Mouse (Mus musculus) midbrain, embryonic 14.5 days (tissue): ENCODE measurements around the gene Pold2. TPM values are rescaled to one million over a fixed set of nuclear protein-coding genes. Genes with fewer than 3 reads are reported as not detected.
A peak's percentile ranks its signal among the peaks of the same experiment; 100 is the strongest.

Experiments
- ATAC-seq: fragments of 200-750 bp; cut with Nextera tagmentation; 2 replicates; pipeline ENCODE4 v1.8.0; 2017; ENCODE audit warnings: moderate number of reproducible peaks, moderate library complexity; ENCODE audit not compliant: low FRiP score, low TSS enrichment
- DNase-seq: peaks from one replicate; pipeline ENCODE4 v3.0.0-alpha.2; 2015
- H3K27ac ChIP-seq: fragments of 300-500 bp; sonication (generic); replicated peaks from 2 replicates; pipeline ENCODE4 v1.5.1; 2014; ENCODE audit warnings: mild to moderate bottlenecking, low read depth, low read length, moderate library complexity
- H3K27me3 ChIP-seq: fragments of 300-500 bp; sonication (generic); 2 replicates; pipeline ENCODE4 v1.6.1; 2014; ENCODE audit warnings: low read length, control low read depth, mixed read lengths; ENCODE audit not compliant: control insufficient read depth, insufficient read depth
- H3K36me3 ChIP-seq: fragments of 300-500 bp; sonication (generic); 2 replicates; pipeline ENCODE4 v1.6.1; 2014; ENCODE audit warnings: low read length, control low read depth; ENCODE audit not compliant: control insufficient read depth, insufficient read depth
- H3K4me1 ChIP-seq: fragments of 300-500 bp; sonication (generic); 2 replicates; pipeline ENCODE4 v1.6.1; 2014; ENCODE audit warnings: mild to moderate bottlenecking, antibody characterized with exemption, low read length, control low read depth; ENCODE audit not compliant: control insufficient read depth, insufficient read depth
- H3K4me2 ChIP-seq: fragments of 300-500 bp; sonication (generic); 2 replicates; pipeline ENCODE4 v1.6.1; 2014; ENCODE audit warnings: mild to moderate bottlenecking, low read length, moderate library complexity
- H3K4me3 ChIP-seq: fragments of 300-500 bp; sonication (generic); replicated peaks from 2 replicates; pipeline ENCODE4 v1.5.1; 2014; ENCODE audit warnings: low read depth, low read length
- H3K9ac ChIP-seq: fragments of 300-500 bp; sonication (generic); replicated peaks from 2 replicates; pipeline ENCODE4 v1.6.1; 2014; ENCODE audit warnings: mild to moderate bottlenecking, low read length, moderate library complexity
- H3K9me3 ChIP-seq: fragments of 300-500 bp; sonication (generic); 2 replicates; pipeline ENCODE4 v1.6.1; 2016; ENCODE audit warnings: low read length, control low read depth, mixed read lengths; ENCODE audit not compliant: control insufficient read depth
- WGBS: fragments of 180-500 bp; shearing (Covaris S2); extraction: QIAGEN DNeasy Blood & Tissue Kit; methylation state at CpG from one replicate; pipeline ENCODE4 v1.1.7; 2014; 5-methylcytosine and 5-hydroxymethylcytosine counted together
- polyA plus RNA-seq: library from polyadenylated mRNA; unstranded; fragments of >200 nt; fragmentation: Nextera tagmentation; extraction: Ambion mirVana; gene quantifications from 2 replicates; pipeline ENCODE4 v1.2.1, GENCODE M21; 2014

The Pold2 gene
- polyA plus RNA-seq, 1 experiment from 2014 or later = 46.6 TPM

DNA sequence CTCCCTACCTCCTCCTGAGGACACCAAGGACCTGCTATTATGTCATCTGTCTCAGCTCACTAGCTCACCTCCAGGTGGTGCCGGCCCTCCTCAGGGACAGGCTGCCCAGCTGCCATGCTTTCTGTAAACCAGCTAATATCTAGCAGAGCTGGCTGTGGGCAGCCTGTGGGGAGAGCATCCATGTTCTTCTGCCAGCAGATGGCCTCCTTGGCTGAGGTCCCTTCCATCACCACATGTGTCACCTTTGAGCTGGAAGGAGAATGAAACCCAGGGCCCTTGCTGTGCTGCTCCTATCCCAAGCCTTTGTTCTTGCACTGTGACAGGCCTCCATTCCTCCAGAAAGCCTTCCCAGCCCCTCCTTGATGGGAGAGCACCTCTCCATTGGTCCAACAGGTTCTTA, 42.0 kb downstream of the Pold2 start:
- no peaks in the 10 kb centered on the region for H3K27me3 ChIP-seq
- H3K9me3 ChIP-seq = no peaks in the 10 kb centered on the region
- no peak overlapping the region for H3K27ac ChIP-seq
- 50% methylated on average over 1 of the region's 1 CpGs for WGBS
- H3K4me2 ChIP-seq = no peak overlapping the region
- no peak overlapping the region for H3K4me3 ChIP-seq
- no peak overlapping the region for H3K9ac ChIP-seq
- H3K4me1 ChIP-seq = peaks cover 8% of the 10 kb centered on the region; the same call in 1 of the 2 replicates
- ATAC-seq (0 out of 2 replicates have a peak, but pooled peaks have one; percentile 8), DNase-seq (peak; percentile 44)
- peaks cover 12% of the 10 kb centered on the region for H3K36me3 ChIP-seq

- H3K27me3 ChIP-seq = no peaks in the 10 kb centered on the region
- peaks cover 8% of the 10 kb centered on the region; the same call in 1 of the 2 replicates for H3K4me1 ChIP-seq
- DNase-seq (no peak), ATAC-seq (no peak)
- H3K4me2 ChIP-seq = no peak overlapping the region
- 96% methylated on average over 7 of the region's 7 CpGs for WGBS
- H3K27ac ChIP-seq = no peak overlapping the region
- no peaks in the 10 kb centered on the region for H3K9me3 ChIP-seq
- peaks cover 17% of the 10 kb centered on the region for H3K36me3 ChIP-seq
- H3K4me3 ChIP-seq = no peak overlapping the region
- no peak overlapping the region for H3K9ac ChIP-seq
Observed at GRCm38 (mm10) chr11:5835057-5835456, 43.0 kb downstream of the Pold2 start.

- 91% methylated on average over 9 of the region's 9 CpGs for WGBS
- DNase-seq (no peak), ATAC-seq (no peak)
- H3K27me3 ChIP-seq = no peaks in the 10 kb centered on the region
- no peak overlapping the region for H3K4me2 ChIP-seq
- no peaks in the 10 kb centered on the region for H3K9me3 ChIP-seq
- peaks cover 8% of the 10 kb centered on the region; the same call in 1 of the 2 replicates for H3K4me1 ChIP-seq
- H3K9ac ChIP-seq = no peak overlapping the region
- peaks cover 19% of the 10 kb centered on the region for H3K36me3 ChIP-seq
- H3K4me3 ChIP-seq = no peak overlapping the region
- no peak overlapping the region for H3K27ac ChIP-seq
Observed at GRCm38 (mm10) chr11:5834506-5834905, 43.6 kb downstream of the Pold2 start.

GRCm38 (mm10) chr11:5829327-5829726, 48.8 kb downstream of the Pold2 start:
- H3K36me3 ChIP-seq = peaks cover 30% of the 10 kb centered on the region

DNA sequence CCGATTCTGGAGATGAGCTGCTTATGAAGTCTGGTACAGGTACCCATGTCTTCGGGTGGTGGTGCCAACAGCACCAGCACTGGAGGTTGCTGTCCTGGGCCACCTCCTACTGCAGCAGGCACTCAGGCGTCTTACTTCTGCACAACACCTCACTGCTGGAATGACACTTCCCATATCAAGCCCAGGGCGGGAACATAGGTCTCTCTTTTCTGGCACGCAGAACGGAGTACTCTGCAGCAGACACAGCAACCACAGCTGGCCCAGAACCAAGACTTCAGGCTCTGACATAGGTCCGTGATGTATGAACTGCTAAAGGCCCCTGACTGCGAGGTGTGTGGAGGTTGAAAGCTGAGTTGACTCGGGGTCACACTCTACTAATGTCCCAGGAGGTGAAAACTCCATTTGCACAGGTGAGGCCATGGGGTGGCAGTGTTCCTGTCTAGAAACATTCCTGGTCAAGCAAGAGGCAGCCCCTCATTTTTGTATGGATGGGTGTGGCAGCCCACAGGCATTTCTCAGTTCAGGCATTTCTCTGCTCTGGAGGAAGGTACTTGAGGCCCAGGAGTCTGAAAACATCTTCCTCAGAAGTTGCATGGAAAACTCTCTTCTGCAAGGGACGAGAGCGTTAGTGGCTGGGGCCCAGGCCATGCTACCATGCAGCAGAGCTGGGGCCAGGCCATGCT, 49.4 kb downstream of the Pold2 start:
- no peak overlapping the region for H3K4me2 ChIP-seq
- H3K4me3 ChIP-seq = no peak overlapping the region
- no peaks in the 10 kb centered on the region for H3K9me3 ChIP-seq
- H3K27ac ChIP-seq = no peak overlapping the region
- ATAC-seq (no peak), DNase-seq (no peak)
- peaks cover 30% of the 10 kb centered on the region for H3K36me3 ChIP-seq
- 93% methylated on average over 11 of the region's 11 CpGs for whole genome bisulfite sequencing
- H3K4me1 ChIP-seq = no peaks in the 10 kb centered on the region
- H3K9ac ChIP-seq = no peak overlapping the region
- no peaks in the 10 kb centered on the region for H3K27me3 ChIP-seq

More at GRCm38 (mm10) chr11:5829327-5829726, 48.8 kb downstream of the Pold2 start:
- Histone ChIP-seq H3K27me3 (no peaks in the 10 kb centered on the region), H3K4me1 (no peaks in the 10 kb centered on the region), H3K9ac (no peak overlapping the region), H3K27ac (no peak overlapping the region), H3K4me2 (no peak overlapping the region), H3K9me3 (no peaks in the 10 kb centered on the region), H3K4me3 (no peak overlapping the region)
- no peak for DNase-seq
- 94% methylated on average over 12 of the region's 12 CpGs for WGBS
- no peak for ATAC-seq

DNA sequence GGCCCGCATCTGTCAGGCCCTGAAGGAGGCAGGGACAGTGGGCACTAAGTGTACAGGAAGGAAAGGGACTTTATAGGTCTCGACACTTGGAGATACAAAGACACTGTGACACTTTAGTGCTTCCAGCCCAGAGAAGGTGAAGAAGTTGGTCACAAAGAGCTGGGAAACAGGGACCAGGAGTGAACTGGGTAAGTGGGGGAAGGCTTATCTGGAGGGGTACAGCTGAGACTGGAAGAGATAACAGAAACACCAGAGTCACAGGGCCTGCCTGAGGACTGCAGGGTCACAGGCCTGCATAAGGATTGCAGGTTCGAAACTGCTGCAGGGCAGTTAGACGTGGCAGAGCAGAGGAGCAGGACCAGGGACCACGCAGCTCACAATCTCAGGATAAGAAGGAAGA, 50.2 kb downstream of the Pold2 start:
- Histone ChIP-seq H3K9me3 (no peaks in the 10 kb centered on the region), H3K4me1 (no peaks in the 10 kb centered on the region), H3K4me3 (no peak overlapping the region), H3K4me2 (no peak overlapping the region), H3K36me3 (peaks cover 30% of the 10 kb centered on the region), H3K27me3 (no peaks in the 10 kb centered on the region), H3K27ac (no peak overlapping the region), H3K9ac (no peak overlapping the region)
- WGBS = 90% methylated on average over 5 of the region's 5 CpGs
- ATAC-seq = no peak
- DNase-seq = no peak

DNA sequence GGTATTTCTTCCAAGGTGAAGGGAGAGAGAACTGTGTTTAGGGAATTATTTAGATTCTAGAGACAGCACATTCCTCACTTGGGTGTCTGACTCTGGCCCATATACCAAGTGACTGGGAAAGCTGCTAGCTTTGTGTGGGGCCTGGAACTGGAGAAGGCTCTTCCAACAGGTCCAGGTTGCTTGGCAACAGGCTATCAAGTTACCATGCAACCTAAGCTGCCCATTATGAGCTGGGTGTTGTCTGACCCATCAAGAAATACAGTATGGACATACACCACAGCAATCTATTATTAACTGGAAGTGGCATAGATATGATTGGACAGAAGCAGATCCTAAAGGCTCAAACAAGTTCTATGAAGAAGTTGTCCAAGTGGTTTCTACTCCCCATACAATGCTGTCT, 52.7 kb downstream of the Pold2 start:
- no peaks in the 10 kb centered on the region for H3K4me1 ChIP-seq
- no peaks in the 10 kb centered on the region for H3K9me3 ChIP-seq
- no peak for ATAC-seq
- H3K4me3 ChIP-seq = no peak overlapping the region
- H3K4me2 ChIP-seq = no peak overlapping the region
- H3K27me3 ChIP-seq = no peaks in the 10 kb centered on the region
- H3K27ac ChIP-seq = no peak overlapping the region
- H3K9ac ChIP-seq = no peak overlapping the region
- no peak for DNase-seq
- peaks cover 19% of the 10 kb centered on the region for H3K36me3 ChIP-seq

Other genes starting within 250 kb of the Pold2 start
- 180 and 218 TPM in 2 replicates for gene Mrps24, start 162.6 kb downstream of the Pold2 start, polyA plus RNA-seq
- 21.5 and 23.9 TPM in 2 replicates for gene Urgcp, start 115.9 kb downstream of the Pold2 start, polyA plus RNA-seq
- gene Dbnl, start 89.8 kb downstream of the Pold2 start, polyA plus RNA-seq = 145 and 148 TPM in 2 replicates
- 2.1 and 2.3 TPM in 2 replicates for gene Pgam2, start 74.6 kb downstream of the Pold2 start, polyA plus RNA-seq
- 4.9 and 5.2 TPM in 2 replicates for gene Polm, start 40.3 kb downstream of the Pold2 start, polyA plus RNA-seq
- gene Aebp1, start 16.3 kb downstream of the Pold2 start, polyA plus RNA-seq = 0.23 and 8.5 TPM in 2 replicates
- gene Myl7, start 20.5 kb upstream of the Pold2 start, polyA plus RNA-seq = not detected in 2 replicates
- gene Gck, start 71.8 kb upstream of the Pold2 start, polyA plus RNA-seq = 5.9 and 9.8 TPM in 2 replicates
- 40.5 and 57.6 TPM in 2 replicates for gene Ykt6, start 77.4 kb upstream of the Pold2 start, polyA plus RNA-seq
- gene Camk2b, start 188.1 kb upstream of the Pold2 start, polyA plus RNA-seq = 85.6 and 124 TPM in 2 replicates